Mouse (Mus musculus): Measurements from ENCODE around the gene AI837181.

AI837181 gene

DNA sequence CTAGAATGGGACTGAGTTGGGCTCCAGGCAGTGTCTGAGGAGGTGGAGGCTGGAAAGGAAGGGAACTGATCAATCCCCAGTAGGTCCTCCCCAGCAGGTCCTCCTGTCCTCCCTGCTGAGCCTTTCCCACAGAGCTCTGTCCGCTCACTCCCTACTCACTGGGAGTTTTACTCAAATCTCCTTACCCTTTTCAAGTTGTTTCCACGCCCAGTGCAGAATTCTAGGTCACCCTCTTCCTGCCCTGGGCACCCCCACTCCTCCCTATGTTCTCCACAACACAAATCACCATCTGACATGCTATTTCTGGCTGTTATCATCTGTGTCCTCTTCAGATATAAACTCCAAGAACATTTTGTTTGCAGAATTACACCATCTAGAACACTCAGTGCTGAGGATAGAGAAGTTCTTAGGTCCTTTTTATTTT lies 10.4 kb upstream of the AI837181 start:
- no peak for DNase-seq (ENCODE audit: low spot score)

DNA sequence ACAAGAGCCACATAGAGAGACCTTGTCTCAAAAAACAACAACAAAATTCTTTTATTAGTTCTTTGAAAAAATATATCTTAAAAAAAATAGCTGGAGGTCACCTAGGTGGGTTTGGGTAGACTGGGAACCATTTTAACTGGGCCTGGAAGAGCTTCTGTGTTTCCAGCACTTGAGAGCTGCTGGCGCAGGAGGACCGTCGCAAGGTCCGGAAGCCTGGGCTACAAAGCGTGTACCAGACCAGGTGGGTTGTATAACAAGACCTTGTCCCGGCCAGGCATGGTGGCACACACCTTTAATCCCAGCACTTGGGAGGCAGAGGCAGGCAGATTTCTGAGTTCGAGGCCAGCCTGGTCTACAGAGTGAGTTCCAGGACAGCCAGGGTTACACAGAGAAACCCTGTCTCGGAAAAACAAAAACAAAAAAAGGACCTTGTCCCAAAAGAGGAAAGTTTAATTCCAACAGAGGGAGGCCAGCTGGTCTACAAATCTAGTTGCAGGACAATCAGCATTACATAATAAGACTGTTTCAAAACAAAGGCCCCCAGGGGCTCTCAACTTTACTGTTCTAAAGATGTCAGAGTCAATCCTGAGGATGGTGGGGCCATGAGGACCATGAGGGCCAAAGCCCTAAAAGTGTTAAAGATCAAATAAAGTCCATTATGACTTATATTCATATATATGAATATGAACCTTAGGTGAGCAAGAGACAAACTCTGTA lies 6.0 kb upstream of the AI837181 start:
- no peak for DNase-seq (ENCODE audit: low spot score)

DNA sequence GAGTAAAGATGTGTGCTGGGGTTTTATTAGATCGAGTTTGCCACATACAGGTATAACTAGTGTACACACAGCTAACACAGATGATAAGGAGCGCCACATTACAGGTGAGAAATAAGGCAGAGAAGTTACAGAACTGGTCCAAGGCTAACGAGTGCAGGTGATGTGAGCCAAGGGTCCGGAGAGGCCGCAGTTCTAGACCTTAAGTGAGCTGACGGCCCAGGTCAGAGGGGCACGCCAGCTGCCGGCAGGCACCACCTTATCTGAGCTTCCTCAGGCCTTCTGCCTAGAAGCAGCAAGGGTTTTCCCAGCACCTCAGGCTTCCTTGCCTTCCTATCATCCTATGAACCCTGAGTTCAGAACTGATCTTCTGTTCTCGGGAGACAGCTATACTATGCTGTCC lies 5.3 kb upstream of the AI837181 start:
- no peak for DNase-seq (ENCODE audit: low spot score)

DNA sequence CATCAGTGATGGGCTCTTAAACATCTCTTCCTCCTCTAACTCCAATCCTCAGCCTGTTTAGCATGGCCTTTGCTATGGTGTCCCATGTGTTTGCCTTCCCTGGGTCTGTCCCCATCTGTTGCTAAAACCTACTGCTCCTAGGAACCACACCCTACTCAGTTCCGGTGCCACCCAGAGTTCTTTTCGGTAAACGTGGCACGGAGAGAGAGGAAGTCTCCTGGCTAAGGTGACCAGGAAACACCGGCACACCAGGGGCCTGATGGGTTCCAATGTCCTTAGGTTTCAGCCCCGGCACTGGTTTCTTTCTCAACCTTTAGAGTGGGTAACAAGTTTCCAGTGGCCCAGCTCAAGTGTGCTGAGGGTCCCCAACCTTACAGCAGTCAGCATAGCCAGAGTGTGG lies 4.4 kb upstream of the AI837181 start:
- no peak for DNase-seq (ENCODE audit: low spot score)

DNA sequence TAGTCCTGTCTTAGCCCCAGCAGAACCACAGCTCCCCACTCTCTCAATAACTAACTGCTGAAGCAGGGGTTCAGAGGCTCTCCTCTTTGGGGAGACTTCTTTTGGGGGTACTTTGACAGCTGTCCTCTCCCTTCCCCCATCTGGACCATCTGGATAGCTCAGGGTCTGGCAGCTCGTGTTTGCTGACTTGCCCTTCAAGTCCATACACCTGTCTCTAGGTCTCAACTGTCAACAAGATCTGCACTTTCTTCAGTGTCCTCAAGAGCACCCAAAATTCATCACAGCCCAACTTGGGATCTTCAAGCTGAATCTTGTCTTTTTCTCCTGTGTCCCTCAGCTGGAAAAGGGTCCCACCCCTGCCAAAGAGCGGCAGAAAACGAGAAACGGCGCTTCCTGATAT lies 3.2 kb upstream of the AI837181 start:
- no peak for DNase-seq (ENCODE audit: low spot score)

DNA sequence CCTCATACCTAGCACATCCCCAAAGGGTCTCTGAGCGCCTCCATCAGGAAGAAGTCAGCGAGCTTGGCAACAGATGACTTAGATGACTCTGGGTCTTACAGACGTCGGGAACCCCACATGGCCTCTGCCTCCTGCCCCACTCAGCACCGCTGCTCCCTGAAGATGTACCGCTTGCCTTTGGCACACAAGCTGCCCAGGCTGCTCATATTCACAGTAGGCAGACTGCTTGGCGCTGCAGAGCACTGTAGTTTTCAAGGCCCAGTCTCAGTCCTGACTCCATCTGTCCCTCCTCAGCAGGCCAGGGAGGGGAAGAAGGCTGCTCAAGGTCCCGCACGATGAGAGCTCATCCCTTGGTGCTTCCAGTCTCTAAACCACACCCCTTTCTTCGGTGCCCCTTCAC lies 2.7 kb upstream of the AI837181 start:
- no peak for DNase-seq (ENCODE audit: low spot score)

DNA sequence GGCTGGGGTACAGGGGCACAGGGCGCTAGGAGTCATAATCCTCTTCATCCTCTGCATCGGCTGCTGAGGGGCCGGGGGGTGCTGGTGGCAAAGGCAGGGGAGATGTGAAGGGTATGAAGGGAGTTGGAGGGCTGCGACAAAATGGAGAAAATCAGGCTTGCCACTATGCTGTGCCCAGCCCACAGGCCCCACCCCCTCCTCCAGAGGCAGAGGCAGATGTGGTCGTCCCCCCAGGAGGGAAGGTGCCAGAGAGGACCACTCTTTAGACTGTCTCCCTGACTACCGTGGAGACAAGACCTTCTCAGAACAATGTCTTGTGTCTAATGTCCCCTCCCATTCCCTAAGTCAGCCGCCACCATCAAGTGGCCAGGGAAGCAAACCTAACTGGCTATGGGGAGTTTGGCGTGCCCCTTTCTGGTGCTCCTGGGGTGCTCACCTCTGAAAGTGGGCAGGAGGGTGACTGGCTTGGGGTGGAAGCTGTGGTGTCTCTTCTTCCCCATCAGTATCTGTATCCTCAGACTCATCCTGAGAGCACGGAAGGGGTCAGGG lies 2.0 kb upstream of the AI837181 start:
- no peak for DNase-seq (ENCODE audit: low spot score)

DNA sequence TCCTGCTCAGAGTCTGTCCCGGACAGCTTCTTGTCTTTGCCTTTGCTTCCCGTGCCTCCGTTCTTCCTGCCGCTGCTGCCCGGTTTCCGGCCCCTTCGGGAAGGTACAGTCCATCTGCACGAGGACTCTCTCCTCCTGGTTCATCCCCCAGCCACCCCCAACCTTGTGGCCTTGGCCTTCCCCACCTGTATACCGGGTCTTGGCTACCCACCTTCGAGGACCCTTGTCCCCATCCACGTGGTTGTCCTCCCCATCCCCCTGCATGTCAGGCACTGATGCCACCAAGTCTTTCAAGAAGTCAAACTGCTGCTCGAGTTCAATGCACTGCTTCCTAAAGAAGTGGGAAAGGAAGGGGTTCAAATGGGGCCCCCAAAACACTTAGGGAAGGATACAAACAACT lies 1.4 kb upstream of the AI837181 start:
- DNase-seq (ENCODE audit: low spot score), result no peak

DNA sequence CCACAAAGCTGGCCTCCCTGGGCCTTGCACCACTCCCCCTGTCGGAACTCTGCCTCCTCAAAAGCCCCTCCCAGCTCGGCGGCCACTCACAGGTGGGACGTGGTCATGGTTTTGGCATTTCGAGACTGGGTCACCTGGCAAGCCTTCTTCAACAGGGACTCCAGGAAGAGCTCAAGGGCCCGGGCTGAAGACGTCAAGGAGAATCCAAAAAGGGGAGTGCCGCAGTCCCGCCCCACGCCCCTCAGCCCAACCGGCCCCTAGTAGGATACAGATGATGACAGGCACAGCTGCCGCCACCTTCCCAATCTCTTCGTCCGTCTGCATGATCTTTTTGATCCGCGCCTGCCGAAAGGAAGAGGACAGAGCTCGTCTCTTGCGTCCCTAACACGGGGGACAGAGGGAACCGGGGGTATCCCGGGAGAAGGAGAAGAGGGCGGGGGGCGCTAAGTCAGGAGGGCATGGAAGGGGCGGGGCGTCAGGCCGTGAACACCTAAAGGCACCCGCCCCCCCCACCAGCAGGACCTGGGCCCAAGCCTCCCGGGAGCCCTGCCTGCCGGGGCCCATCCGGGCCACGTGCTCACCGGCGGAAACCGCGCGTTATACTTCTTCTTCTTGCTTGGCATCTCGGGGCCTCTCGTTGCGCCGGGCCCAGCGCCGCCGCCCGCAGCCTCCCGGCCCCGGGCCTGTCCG lies 707 bp upstream of the AI837181 start:
- DNase-seq (ENCODE audit: low spot score), result peak; percentile 59

DNA sequence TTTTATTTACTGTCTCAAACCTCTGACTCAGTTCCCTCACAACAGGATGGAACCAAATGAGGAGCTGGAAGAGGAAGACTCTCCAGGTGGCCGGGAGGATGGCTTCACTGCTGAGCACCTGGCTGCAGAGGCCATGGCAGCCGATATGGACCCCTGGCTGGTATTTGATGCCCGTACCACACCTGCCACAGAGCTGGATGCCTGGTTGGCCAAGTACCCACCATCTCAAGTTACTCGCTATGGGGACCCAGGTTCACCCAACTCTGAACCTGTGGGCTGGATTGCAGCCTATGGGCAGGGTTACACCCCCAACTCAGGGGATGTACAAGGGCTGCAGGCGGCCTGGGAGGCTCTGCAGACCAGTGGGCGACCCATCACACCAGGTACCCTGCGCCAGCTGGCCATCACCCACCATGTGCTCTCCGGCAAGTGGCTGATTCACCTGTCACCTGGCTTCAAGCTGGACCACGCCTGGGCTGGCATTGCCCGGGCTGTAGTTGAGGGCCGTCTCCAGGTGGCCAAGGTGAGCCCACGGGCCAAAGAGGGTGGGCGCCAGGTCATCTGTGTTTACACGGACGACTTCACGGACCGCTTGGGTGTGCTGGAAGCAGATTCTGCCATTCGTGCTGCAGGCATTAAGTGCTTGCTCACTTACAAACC lies 1.1 kb downstream of the AI837181 start:
- no peak for DNase-seq (ENCODE audit: low spot score)

DNA sequence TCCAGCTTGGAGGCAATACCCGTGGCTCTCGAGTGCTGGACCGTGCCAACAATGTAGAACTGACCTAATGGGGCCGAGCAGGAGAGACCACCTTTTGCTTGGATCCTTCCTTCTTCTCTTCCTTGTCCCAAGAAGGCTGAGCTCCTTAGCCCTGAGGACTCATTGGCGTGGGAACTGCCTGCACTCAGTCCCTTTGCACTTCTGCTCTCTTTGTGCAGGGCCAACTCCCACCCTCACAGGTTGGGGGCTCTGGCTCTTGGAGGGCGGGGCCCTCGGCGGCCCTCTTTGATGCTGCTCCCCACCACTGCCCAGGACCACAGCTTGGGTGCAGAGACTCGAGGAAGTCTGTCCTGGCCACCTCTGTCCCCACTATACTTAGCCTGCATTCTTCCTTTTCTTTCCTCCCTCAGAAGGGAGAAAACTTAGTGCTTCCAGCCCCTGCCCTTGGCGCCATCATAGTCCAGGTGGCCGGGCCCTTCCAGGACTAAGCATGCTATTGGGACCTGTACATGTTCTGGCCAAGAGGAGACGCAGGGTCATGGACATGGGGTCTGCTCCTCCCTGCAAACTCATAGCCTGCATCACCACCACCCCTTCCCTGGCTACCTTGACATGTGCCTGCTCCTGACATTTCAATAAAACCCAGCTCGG lies 1.8 kb downstream of the AI837181 start:
- no peak for DNase-seq (ENCODE audit: low spot score)

DNA sequence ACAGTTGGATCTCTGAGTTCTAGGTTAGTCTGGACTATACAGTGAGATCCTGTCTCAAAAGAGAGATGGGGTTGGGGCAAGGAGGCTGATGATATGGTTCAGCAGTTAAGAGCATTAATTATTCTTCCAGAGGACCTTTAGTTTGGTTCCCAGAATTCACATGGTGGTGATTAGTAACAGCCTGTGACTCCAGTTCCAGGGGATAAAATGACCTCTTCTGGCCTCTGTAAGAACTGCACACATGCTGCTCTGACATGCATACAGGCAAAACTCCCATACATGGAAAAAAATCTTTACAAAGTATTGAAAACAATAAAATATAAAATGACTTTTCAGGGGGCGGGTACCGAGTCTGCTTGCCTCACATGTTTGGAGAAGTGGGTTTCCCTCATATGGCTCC lies 3.1 kb downstream of the AI837181 start:
- DNase-seq (ENCODE audit: low spot score), result peak; percentile 49

DNA sequence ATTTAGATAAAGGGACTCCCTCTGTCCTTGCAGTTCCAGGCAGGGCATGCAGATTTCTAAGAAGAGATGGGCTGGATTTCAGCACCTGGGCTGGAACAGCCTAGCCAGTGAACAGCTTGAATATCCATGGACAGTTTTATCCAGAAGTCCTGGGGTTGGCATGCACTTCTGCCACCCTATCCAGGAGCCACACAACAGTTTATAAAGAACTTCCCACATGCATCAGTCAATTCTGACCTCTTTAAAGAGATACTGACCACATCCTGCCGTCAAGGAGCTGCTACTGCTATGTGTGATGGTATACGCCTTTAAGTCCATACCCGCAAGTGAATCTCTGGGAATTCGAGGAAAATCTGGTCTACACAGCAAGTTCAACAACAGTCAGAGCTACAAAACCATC lies 4.3 kb downstream of the AI837181 start:
- DNase-seq (ENCODE audit: low spot score), result no peak

DNA sequence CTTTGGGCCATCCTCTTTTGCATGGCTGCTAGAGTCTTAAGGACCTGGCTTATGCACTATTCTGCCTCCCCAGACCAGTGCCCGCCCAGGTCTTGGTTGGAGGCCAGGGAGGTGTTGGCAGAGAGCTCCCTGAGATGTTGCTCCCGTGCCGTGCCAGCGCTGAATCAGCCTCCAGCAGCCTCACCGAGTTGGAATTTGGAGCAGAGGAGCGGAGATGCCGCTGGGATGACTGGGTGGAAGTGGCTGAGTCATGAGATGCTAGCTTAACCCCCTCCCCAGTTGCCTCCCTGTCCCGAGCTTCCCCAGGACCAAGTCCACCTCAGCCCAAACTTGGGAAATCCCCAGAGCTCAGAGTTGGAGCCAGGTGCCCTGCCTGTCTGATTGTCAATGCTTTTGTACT lies 4.9 kb downstream of the AI837181 start:
- peak; percentile 71 for DNase-seq (ENCODE audit: low spot score)

DNA sequence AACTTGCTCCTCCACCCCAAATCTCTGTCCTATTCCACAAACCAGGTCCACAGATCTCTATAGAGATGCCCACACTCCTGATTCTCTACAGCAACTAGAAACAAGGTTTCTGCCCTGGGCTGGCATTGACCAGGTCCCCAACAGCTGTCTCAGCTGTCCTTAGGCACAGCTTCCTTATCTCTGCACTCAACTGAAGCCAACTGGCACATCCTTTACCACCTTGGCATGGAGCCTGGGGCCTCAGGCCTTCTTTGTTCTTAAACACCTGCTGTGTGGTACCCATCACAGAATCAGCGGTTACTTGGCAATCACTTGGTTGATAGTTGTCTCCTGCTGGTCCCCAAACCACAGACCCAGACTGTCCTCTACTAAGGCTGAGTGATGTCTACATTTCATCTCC lies 5.5 kb downstream of the AI837181 start:
- peak; percentile 10 for DNase-seq (ENCODE audit: low spot score)

DNA sequence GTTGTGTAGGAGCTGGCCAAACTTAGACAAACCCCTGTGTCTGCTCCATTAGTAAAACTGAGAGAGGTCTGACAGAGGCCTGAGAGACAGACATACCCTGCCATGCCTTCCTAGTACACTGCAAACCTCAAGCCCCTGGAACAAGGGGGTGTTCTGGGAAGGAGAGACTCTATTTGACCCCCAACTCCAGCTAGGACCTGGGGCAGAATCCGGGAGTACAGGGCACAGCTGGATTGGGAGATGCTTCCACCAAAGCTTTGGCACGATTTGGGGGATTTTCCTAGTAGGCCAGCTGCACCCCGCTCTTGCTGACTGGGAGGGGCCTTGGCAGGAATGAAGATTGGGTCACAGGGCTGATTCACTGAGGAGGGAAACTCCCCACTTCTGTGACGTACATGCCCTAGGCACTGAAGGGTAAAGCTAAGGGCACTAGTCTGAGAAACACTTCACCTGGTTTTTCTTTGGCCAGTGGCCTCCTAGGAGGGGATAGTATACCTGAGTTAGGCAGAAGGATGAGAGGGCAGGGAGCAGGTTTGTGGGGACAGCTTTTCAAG lies 7.0 kb downstream of the AI837181 start:
- DNase-seq (ENCODE audit: low spot score), result no peak

DNA sequence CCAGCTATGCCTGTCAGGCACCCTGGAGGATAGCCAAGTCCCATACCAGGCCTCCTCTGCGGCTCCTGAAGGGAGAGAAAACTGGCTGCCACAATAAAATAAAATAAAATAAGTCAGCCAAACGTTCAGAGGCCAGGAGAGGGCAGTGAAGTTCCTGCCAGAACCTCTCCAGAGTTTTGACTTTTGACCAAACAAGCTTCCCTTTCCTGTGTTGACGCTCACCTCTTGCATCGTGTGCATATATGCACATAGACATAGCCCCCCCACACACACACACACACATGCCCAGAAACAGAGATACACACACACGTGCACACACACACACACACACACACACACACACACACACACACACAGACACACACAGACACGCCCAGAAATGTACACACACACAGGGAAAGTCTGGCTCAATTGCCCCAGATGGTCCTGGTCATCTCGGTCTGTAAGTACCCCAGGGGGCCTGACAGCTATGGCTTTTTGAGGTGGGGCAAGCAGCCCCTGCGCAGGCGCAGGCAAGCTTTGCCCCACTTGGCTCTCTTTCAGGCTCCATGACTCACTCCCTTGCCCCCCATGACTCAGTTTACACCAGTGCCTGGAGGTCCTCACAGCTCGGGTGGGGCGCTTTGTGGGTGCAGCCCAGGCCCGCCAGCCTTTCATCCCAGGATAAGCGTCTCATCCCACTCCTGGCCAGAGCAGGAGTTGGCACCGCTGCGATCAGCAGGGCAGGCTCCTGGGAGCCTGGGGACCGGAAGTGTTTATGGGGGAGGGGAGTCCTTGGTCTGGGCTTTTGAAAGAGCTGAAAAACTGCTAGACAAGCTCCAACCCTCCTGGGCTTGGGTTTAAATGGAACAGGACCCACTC lies 8.3 kb downstream of the AI837181 start:
- peak; percentile 79 for DNase-seq (ENCODE audit: low spot score)

DNA sequence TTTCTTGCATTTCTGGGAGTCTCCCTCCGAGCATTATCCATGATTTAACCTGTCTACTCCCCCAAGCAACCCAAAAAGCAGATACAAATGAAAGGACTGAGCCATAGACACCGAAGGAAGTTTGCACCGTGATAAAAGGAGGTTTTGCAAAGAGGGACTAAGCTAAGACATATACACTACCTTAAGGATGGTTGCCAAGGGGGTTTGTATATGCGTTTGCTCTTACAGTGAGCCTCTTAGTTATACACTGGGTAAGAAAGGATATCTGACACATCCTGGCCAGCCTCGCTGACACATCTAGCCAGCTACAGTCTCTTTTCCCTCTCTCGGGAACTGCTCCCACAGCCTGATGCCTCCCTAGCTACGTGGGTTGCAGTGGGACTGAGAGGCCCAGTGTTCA lies 9.0 kb downstream of the AI837181 start:
- peak; percentile 17 for DNase-seq (ENCODE audit: low spot score)

DNA sequence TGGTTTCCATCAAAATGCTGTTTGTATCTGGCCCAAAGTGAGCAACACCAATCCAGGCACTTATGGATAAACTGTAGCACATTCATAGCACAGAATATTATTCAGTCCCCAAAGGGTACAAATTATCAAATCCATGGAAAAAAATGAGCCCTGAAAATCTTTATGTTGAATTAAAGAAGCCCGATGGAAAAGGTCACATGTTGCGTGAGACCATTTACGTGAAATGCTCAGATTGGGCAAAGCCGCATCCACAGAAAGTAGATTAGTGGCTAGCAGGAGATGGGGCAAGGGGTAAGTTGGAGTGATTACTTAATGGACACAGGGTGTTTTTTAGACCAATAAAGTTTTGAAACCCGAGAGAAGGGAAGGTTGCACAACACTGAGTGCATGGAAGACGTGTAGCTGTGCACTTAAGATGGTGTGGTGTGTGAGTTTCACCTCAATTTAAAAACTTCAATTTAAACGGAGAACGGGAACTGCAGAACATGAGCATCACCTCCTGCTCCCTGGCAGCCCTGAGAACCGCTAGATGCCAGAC lies 19.5 kb downstream of the AI837181 start:
- DNase-seq (ENCODE audit: low spot score), result no peak

DNA sequence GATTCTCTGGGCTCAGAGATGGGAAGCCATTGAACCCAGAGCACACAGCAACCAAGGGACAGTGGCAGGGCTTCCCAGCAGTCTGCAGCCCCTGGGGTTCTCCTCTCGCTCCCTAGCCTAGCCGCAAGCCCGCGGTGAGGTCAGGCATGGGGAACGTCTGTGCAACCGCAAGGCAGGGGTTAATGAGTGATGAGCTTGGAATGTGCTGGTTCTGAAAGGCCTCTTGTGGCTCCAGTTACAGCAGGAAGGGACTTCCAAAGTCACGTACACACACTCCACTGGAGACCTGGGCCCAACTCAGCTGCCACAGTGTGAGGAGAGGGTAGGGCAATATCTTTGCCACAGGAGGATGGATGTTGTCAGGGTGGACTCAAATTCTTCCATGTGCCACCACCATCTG lies 20.0 kb downstream of the AI837181 start:
- DNase-seq (ENCODE audit: low spot score), result no peak

DNA sequence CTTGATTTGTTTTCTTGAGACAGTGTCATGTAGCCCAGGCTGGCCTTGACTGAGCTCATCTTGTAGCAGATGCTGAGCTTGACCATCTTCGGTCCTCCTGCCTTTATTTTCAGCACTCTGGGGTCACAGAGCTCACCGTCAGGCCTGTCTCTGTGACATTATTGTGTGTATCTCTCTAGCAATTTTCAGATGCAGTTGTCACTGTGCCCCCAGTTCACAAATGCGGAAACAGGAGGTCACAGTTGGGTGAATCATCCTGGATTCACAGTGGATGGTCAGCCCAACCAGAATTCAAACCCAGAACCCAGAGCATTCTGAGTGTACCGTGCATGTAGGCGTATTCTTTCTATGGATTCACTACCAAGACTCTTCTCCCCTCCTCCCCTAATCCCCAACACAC lies 20.8 kb downstream of the AI837181 start:
- no peak for DNase-seq (ENCODE audit: low spot score)
